Mouse (Mus musculus) kidney, postnatal 25 days (tissue): Measurements from ENCODE around the gene Mcts1.

Experiments used
- DNase-seq, 2 experiments: peaks; one replicate each; pipeline ENCODE4 v3.0.0; 2021; ENCODE audit warnings: mixed read lengths in 2 of 2

Mcts1 gene

DNA sequence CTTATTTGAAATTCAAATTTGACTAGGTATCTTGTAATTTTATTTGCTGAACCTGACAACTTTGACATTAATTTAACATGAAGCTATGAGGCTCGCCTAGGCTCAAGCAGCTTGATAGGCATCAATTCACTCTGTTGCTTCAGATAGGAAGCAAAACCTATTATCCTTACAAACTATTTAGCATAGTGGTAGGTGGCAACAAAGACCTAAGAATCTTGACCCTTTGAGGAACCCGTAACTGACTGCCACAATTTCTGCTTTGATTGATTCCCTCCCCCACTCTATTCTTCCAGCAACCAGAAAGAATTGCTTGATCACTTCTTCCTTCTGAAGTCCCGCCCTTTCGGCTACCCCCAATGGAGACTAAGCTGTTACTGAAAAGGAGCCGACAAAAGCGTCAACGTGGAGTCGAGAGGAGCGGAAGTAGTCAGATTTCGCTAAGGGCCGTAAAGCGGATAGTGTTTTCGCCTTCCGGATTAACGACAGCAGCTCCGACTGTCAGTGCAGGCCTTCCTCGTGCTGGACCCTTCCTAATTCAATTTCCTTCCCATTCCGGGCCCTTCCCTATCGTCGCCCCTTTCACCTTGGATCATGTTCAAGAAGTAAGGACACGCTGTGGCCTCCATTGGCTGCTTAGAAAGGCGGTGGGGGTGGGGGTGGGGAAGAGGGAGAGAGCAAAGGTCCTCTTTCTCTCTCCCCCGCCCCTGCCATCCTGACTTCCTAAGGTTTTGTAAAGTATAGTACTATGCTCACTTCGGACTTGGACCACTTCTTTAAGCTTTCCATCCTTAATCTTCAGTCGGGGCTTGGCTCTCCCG, at the start of gene Mcts1:
Gene Mcts1, plus strand, starts transcription at position 402 of the 818 bp plus-strand sequence.
- peak; percentile 72 to 87 for DNase-seq

DNA sequence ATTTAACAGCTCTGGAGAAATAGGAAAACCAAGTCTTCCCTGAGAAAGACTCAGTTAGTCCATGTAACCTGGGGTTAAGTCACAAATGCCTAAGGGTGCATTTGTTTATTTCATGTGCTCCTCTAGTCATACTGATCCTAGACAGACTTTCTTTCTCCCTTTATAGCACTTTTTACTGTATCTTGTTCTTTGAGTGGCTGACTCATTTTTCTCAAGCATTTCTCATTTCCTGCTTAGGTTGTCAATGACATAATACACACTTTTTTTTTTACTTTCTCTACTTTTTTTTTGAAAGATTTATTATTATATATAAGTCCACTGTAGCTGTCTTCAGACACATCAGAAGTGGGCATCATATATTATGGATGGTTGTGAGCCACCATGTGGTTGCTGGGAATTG, 47.1 kb upstream of the Mcts1 start:
- DNase-seq, result no peak

DNA sequence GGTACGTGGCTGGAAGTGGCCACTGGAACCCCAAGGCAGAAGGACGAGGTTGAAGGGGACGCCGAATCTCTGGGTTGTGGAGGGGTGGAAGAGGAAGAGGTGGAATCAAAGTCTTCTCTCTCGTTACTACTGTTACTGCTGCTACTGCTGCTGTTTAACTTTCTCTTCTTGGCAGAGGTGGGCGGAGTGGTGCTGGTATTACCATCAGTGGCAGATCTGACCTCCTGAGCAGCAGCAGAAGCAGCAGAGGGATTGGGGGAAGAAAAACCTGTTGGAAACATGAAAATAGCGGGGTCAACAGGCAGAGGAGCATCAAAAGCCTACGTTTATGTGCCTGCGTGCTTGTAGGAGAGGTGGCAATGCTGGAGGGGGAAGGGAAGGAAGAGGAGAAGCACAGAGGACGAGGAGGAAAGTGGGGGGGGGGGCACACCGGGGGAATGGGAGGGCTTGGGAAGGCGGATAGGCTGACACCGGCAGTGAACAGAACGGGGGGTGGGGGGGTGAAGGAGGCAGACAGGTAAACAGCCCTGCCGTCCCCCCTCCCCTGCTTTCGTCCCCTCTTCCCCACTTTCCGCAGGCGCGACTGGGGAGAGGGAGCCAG, 36.3 kb upstream of the Mcts1 start:
- DNase-seq, result peak; percentile 15 to 37

DNA sequence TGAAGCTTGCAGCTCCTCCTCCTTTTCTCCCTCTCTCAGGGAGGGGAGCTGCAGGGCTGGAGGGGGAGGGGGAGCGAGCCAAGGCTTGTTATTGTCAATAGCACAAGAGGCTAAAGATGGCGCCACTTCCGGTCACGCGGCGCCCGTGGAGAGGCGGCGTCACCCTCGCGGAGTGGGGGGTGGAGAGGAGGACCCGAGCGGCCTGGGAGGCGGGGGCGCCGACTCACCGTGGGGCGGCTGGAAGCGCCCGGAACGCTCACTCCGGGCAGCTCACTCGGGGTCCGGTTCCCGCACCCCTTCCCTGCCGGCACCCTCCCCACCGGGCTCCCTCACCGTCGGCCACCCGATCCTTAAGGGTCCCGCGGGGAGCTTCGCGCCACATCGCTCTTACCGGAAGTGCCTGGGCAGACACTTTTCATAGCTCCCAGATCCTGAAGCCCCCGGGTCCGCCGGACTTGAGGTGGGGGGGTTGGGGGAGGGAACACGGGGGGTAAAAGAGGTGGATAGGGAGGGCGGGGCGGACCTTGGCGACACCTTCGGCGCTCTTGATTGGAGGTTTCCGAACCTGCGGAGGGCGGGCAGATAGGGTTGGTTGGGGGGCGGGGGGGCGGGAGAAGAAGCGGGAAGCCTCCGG, 35.7 kb upstream of the Mcts1 start:
- DNase-seq, result peak; percentile 94 to 97

DNA sequence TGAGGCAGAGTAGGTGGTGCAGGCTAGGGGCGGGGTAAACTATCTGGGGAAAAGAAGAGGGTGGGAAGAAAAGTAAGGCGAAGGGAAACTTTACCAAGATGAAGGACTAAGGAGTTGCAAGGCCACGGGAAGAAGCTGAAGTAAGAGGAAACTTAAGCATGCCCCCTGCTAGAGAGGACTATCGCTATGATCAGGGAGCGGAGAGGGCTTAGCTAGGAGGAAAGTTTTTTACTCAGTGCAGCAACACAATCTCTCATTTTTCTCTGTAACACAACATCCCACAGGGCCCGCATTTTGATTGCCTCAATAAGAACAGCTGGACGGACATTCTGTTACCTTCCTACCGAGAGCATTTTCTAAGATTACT, 35.2 kb upstream of the Mcts1 start:
- no peak for DNase-seq

DNA sequence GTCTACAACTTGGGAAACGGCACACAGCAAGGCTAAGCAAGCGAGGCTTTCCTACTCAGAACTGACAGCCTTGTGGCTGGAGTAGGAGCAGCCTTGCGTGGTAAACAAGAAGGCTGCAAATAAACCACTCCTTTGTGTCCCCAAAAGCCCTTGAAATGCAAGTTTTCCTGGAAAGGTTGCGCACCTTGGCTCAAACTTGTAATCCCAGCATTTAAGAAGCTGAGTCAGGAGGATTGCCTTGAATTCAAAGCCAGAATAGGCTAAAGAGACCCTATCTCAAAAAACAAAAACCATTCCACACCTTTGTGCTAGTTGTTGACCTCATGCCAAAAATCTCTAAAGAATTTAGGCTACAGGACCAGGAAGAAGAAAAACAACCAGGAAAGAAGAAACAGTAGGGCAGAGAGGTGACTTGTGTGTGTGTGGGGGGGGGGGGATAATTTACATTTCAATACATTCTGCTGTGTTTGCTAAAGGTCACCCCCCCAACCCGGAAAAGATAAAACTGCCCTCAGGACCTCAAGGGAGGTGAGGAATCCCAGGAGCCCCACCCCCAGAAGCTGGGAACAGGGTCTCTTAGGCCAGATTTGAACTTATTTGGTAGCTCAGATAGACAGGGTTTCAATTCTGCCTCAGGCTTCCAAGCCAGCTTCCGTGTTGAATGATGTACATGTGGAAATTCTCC, 33.7 kb upstream of the Mcts1 start:
- no peak for DNase-seq

DNA sequence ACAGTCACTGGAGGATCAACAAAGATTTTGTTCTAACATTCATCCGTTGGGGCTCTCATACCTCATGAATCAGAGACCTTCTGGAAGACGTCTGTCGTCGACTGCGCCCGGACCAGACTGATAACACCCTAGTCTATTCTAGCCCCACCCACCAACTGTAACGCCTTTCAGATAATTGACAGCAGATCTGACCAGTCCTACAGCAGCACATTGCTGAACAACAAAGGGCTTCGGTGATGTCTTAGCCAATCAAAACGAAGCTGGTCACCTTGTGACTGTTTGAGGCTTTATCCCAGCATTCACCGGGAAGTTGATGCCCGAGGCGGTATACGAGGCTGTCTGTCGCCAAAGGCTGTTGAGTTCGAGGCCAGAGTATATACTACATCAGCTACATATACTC, 24.3 kb upstream of the Mcts1 start, which contains the start of gene Cul4b:
Gene Cul4b, minus strand, starts transcription at position 119 of the 400 bp plus-strand sequence.
- DNase-seq, result no peak

DNA sequence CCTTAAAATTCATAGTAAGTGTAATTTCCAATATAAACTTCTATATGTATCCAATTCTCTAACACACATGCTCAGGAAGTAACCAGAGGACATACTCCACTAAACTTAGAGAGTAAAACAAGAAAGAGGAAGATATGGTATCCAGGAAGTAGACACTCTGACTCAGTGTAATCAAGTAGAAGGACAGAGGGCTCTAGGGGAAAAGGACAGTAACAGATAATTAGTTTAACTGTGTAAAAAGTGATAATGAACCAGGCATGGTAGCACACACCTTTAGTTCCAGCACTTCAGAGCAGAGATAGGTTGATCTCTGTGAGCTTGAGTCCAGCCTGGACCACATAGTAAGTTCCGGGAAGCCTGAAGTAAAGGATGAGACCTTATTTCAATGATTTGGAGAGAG, 19.2 kb upstream of the Mcts1 start:
- DNase-seq, result no peak

DNA sequence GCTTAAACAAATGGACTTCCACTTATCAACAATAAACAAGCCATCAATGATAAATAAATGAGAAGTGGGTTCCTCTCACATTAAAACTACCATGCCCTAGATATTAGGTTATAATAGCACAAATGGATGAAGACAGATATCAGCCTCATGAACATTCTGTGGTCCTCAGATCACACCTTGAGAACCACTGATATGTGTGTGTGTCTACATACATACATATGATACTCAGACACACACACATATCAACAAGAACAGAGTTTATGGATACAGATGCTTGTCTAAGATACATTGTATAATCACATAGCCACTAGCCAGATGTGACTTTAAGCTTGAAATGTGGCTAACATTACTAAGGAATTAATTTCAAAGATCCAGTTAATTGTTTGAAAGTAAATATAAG, 17.1 kb upstream of the Mcts1 start:
- DNase-seq, result no peak

DNA sequence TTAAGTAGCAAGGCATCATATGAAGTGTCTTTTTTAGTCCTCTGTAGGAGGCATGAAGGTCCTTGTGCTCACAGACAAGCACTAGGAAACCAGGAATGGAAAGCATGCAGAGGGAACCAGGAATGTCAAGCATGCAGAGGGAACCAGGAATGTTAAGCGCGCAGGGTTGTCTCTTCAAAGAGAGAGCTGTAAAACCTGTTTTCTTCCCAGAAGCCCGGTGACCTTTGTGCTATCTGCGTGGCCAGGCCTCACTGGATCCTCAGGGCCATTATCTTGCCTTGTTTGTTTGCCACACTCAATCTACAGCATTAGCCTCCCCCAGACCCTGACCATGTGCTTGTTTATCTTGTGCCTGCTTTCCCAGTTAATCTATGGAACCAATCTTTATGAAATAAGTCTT, 10.6 kb upstream of the Mcts1 start:
- DNase-seq, result peak; percentile 33 to 35

DNA sequence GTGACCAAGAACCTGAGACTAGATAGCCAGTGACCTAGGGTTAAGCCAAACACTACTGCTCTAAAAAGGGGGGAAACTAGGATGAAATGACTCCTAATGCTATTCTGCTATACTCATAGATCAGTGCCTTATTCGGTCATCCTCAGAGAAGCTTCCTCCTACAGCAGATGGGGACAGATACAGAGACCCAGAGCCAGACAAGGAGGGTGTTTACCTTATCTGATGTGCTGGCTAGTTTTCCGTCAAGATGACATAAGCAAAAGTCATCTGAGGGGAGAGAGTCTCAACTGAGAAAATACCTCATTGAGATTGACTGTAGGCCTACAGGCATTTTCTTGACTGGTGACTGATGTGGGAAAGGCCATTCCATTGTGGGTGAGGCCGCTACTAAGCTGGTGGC, 8.6 kb upstream of the Mcts1 start:
- no peak for DNase-seq

DNA sequence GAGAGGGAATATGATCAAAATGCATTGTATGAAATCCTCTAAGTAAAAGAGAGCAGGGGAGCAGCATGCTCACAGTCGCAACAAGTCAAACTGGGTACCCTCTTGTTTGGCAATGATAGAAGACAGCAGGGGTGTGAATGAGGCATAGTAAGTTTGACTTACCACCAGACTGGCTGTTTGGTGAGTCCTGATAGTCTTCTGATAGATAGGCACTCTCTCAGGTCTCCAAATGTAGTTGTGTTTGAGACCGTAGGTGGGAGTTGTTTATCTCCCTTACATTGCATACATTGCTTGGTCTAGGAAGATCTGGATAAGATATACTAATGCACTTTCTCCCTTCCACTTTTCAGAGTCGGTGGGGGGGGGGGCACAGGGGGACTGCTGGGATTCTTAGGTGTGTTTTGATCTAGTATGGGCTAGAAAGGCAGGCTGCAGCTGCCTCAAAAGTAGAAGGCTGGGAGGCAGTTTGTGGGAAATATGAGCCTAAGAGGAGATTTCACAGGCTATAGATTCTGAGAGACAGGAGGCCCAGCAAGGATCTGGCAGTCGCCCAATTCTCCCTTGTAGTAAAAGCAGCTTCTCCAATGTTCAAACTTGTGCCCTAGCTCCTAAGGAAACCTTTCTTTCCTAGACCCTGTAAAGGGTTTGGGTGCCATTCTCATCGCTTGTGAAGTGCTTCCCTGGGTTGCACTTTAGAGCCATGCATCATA, 7.0 kb upstream of the Mcts1 start:
- DNase-seq, result peak in 1 of 2 experiments; percentile 4

DNA sequence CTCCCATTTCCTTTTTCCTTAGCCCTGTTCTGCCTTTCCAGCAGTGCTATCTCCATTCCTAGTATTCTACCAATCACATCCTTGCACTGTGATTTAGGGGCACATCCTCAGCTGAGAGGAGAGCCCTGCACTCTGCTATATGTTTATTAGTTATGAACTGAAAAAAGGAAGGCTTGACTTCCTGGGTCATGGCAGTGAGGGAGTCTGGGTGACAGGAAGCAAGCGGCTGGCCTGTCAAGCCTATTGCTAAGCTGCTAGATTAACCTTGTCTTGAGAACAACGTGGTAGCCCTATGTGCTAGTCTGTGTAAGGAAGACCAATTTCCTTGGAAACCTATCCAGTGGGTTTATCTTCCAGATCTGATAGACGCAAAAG, 604 bp downstream of the Mcts1 start:
- peak; percentile 19 to 38 for DNase-seq

DNA sequence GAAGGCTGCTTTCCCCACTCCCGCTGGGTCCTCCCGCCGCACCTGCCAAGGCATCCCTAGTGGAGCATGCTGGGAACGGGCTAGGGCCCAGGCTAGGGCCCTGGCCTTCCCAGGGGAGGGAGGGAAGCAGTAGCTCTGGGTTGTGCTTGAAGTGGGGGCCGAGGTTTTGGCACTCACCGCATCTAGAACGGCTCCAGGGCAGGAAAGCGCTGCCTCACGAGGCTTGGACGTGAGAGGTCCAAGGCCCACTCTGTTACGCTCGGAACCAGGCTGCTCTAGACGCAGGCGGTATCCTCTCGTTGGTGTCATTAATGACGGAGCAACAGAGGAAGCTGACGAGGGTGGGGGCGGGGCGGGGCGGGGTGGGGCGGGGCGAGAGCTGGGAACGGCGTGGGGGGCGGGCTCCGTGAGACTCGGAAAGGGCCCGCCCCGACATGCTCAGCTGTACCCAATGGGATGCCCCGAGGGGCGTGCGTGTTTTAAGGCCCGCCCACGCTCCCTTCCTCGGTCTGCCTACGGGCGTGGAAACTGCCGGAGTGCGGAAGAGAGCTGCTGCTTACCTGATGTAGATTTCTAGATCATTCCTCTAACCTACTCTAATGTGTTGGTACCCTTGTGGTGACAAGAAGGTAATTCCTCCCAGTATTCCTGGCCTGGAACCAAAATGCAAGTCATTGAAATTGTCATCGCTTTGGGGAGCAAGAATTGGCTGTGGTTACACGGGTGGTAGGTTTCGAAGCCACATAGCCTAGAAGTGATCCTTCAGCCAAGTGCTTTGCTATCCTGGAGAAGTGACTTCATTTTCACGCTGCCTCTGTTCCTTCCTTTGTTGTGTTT, 34.6 kb downstream of the Mcts1 start, which contains the start of gene C1galt1c1:
Gene C1galt1c1, minus strand, starts transcription at position 287 of the 837 bp plus-strand sequence.
- DNase-seq, result peak; percentile 95 to 96

DNA sequence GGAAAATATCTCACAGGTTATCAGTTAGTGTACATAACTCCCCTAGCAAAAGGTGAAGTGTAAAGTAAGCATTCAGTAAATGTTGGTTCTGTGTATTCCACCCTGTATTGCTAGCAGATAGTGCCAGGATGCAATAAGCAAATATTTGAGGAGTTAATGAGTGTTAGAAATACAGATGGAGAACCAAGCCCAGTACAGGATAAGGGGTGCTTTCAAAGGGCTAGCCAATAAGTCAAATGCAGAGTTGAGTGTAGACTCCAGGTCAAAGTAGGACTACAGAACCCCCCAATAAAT, 35.2 kb downstream of the Mcts1 start:
- DNase-seq, result no peak

DNA sequence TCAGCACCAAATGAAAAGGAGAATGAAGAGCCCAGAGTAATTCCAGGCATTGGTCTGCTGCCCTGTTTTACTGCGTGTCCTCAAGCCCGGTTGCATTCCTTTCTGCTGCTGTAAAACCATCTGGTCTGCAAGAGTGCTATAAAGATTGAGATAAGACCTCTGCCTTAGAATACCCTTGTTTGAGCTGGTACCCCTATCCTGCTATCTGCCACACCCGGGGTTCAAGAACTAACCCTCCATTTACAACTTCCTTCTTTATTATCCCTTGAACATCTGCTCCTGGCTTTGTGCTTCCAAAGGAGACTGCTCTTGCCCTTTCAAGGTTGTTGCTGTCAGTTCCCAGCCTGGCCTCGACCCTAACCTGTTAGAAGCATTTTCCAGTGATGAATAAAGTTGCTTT, 41.1 kb downstream of the Mcts1 start:
- DNase-seq, result no peak

DNA sequence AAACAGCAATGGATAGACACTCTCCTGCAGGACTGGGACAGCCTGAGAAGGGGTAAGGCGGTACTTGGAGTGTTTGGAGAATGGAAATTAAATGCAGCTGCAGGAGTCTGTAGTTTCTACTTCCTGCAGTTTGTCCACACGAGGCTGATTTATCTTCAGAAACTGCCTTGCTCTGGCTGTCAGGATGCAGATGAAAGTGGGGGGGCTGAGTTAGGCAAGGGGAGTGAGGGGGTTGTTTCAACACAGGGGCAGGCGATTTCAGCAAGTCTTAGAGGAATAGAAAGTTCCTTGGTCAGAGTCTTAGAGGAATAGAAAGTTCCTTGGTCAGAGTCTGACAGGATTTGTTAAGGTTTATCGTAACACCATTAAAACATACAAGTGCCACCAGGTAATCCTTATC, 41.8 kb downstream of the Mcts1 start:
- no peak for DNase-seq

DNA sequence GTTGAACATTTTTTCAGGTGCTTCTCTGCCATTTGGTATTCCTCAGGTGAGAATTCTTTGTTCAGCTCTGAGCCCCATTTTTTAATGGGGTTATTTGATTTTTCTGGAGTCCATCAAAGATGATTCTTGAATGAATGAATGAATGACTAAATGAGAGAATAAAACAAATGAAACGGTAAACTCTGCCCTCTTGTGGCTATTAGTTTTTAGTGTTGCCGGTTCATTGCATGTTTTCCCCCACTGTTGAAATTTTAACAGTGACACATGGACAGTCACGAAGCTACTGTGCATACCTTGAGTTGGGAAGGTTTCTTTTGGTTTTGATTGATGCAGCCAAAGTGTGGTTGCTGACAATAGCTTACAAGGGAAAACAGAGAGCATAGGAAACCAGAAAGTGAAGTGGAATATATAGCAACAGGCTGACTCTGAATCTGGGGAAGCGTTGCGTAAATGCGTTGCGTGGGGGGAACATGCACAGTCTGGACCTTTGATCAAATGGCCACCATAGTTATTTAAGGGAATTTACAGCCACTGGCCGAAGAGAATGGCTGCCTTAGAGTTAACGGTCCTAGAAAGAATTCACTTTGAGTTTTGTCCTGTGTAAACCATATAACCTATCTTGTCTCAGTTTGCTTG, 50.1 kb downstream of the Mcts1 start:
- no peak for DNase-seq

DNA sequence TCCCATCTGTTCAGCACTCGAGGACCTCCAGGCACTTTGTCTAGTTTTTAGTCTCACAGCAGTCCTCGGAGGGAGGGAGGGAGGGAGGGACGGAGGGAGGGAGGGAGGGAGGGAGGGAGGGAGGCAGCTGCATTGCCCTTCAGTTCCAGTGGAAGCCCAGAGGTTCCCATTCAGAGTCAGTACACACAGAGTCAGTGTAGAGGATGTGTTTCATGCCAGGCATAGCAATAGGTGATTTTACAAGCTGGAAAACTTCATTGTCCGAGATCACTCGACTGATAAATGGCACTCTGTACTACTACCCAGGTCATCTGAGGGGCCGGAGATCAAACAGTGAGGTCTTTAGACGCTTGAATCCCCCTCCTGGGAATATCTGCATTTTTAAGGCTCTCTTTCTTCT, 50.8 kb downstream of the Mcts1 start:
- DNase-seq, result no peak

DNA sequence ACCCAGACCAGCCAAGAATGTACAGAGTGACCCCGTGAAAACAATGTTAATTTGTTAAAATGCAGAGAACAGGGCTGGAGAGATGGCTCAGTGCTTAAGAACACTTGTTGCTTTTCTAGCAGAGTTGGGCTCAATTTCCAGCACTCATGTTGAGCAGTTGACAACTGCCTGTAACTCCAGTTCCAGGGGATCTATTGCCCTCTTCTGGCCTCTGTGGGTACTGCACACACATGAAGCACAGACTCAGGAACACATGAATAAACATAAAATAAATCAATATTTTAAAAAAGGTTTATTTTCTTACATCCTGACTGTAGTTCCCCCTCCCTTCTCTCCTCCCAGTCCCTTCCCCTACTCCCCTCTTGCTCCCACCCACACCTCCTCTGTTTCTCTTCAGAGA, 52.8 kb downstream of the Mcts1 start:
- no peak for DNase-seq

DNA sequence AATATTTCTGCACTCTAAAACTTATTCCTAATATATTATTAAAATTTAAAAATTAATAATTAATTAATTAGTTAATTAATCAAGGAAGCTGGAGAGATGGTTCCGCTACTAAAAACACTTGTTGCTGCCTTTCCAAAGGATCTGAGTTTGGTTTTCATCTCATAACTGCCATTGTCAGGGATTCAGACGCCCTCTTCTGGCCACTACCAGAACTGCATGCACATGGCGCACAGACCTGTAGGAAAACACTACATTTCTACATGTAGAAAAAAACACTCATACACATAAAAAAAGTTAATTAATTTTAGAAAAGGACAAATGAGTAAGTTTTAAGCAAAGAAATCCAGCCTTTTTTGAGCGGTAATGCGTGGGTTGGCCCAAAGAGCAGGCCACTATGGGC, 54.3 kb downstream of the Mcts1 start:
- no peak for DNase-seq
